Mouse (Mus musculus): ENCODE results near the gene Phf14. TPM values are rescaled to one million over a fixed set of nuclear protein-coding genes. Genes with fewer than 3 reads are reported as not detected.
A peak's percentile ranks its signal among the peaks of the same experiment; 100 is the strongest.
"Not testable (repeated sequence)": the region's sequence is repeated elsewhere in the genome, so short reads cannot be mapped to it uniquely, and the experiment has no call there.

Phf14 gene
- total and polyA plus RNA-seq, 2 experiments from 2014 or later, result 34.4 to 42.2 TPM

- DNase-seq (ENCODE audit: low spot score) (no peak), ATAC-seq (ENCODE audit: insufficient read depth, low read depth) (no peak)
- Histone ChIP-seq H3K4me3 (ENCODE audit: low read depth, low read length) (no peak overlapping the region), H3K9me3 (replicated peaks; ENCODE audit: control insufficient read depth, low read length) (no peaks in the 10 kb centered on the region), H3K4me2 (ENCODE audit: low read depth, low read length) (no peak overlapping the region; the same call in 1 of the 2 replicates), H3K27ac (ENCODE audit: low read depth) (0 out of 2 replicates have a peak overlapping the region, but pooled peaks have one; percentile 15), H3K4me1 (ENCODE audit: control insufficient read depth, insufficient read depth) (peaks cover 3% of the 10 kb centered on the region; the same call in 1 of the 2 replicates), H3K27me3 (ENCODE audit: control insufficient read depth, insufficient read depth, low read length) (no peaks in the 10 kb centered on the region), H3K36me3 (replicated peaks; ENCODE audit: control insufficient read depth, insufficient read depth, low read length) (no peaks in the 10 kb centered on the region), H3K9ac (replicated peaks; ENCODE audit: low read depth, low read length) (no peak overlapping the region)
- WGBS, result 38% methylated on average over 11 of the region's 11 CpGs
- no peak for TF ChIP-seq CTCF (IDR thresholded peaks at IDR 0.05; ENCODE audit: low read depth)
Observed at GRCm38 (mm10) chr6:12116926-12117818, 209.6 kb downstream of the Phf14 start.

- no peaks in the 10 kb centered on the region for H3K27me3 ChIP-seq (ENCODE audit: control insufficient read depth, insufficient read depth, low read length)
- H3K9ac ChIP-seq (replicated peaks; ENCODE audit: low read depth, low read length), result no peak overlapping the region
- H3K4me2 ChIP-seq (ENCODE audit: low read depth, low read length), result no peak overlapping the region
- no peak for DNase-seq (ENCODE audit: low spot score)
- H3K4me1 ChIP-seq (ENCODE audit: control insufficient read depth, insufficient read depth), result peaks cover 3% of the 10 kb centered on the region; the same call in 1 of the 2 replicates
- no peak for TF ChIP-seq EP300 (IDR thresholded peaks at IDR 0.05; ENCODE audit: low read depth)
- TF ChIP-seq CTCF (IDR thresholded peaks at IDR 0.05; ENCODE audit: low read depth), result no peak
- no peaks in the 10 kb centered on the region for H3K9me3 ChIP-seq (replicated peaks; ENCODE audit: control insufficient read depth, low read length)
- H3K36me3 ChIP-seq (replicated peaks; ENCODE audit: control insufficient read depth, insufficient read depth, low read length), result no peaks in the 10 kb centered on the region
- no peak overlapping the region for H3K27ac ChIP-seq (ENCODE audit: low read depth)
- WGBS, result 64% methylated on average over 9 of the region's 9 CpGs
- no peak overlapping the region for H3K4me3 ChIP-seq (ENCODE audit: low read depth, low read length)
- no peak for ATAC-seq (ENCODE audit: insufficient read depth, low read depth)
Observed at GRCm38 (mm10) chr6:12117819-12118570, 210.4 kb downstream of the Phf14 start.

DNA sequence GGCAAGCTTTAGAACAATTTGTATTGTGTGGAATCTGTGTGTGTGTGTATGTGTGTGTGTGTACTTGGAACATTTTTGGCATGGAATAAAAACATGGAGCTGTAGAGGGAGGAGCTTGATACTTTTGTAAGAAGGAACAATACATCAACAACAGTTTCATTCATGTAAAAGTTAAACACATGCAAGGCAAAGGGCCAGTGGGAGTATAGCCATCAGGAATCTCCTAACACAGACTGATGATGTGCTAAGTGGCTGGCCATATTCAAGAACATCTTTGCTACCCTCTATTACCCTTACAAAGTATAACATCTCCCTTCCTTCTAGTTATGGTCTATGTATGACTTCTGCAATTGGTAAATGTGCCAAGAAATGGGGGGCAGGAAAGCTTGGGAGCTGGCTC is 215.2 kb downstream of the Phf14 start:
- TF ChIP-seq CTCF (IDR thresholded peaks at IDR 0.05; ENCODE audit: low read depth), result no peak
- TF ChIP-seq EP300 (IDR thresholded peaks at IDR 0.05; ENCODE audit: low read depth), result no peak
- Histone ChIP-seq H3K4me2 (ENCODE audit: low read depth, low read length) (no peak overlapping the region), H3K9ac (replicated peaks; ENCODE audit: low read depth, low read length) (no peak overlapping the region), H3K36me3 (replicated peaks; ENCODE audit: control insufficient read depth, insufficient read depth, low read length) (no peaks in the 10 kb centered on the region), H3K9me3 (replicated peaks; ENCODE audit: control insufficient read depth, low read length) (no peaks in the 10 kb centered on the region), H3K27me3 (ENCODE audit: control insufficient read depth, insufficient read depth, low read length) (no peaks in the 10 kb centered on the region), H3K4me1 (ENCODE audit: control insufficient read depth, insufficient read depth) (no peaks in the 10 kb centered on the region), H3K27ac (ENCODE audit: low read depth) (no peak overlapping the region), H3K4me3 (ENCODE audit: low read depth, low read length) (no peak overlapping the region)
- ATAC-seq (ENCODE audit: insufficient read depth, low read depth), result no peak
- no peak for DNase-seq (ENCODE audit: low spot score)

GRCm38 (mm10) chr6:12125031-12125803 is 217.6 kb downstream of the Phf14 start:
- Histone ChIP-seq H3K9ac (replicated peaks; ENCODE audit: low read depth, low read length) (no peak overlapping the region), H3K4me2 (ENCODE audit: low read depth, low read length) (peak overlapping the region; percentile 18), H3K36me3 (replicated peaks; ENCODE audit: control insufficient read depth, insufficient read depth, low read length) (no peaks in the 10 kb centered on the region), H3K27ac (ENCODE audit: low read depth) (no peak overlapping the region), H3K27me3 (ENCODE audit: control insufficient read depth, insufficient read depth, low read length) (no peaks in the 10 kb centered on the region), H3K4me3 (ENCODE audit: low read depth, low read length) (peak overlapping the region; percentile 2; the same call in 1 of the 2 replicates), H3K9me3 (replicated peaks; ENCODE audit: control insufficient read depth, low read length) (no peaks in the 10 kb centered on the region), H3K4me1 (ENCODE audit: control insufficient read depth, insufficient read depth) (no peaks in the 10 kb centered on the region)
- WGBS, result 26% methylated on average over 17 of the region's 17 CpGs
- DNase-seq (ENCODE audit: low spot score) (peak; percentile 66), ATAC-seq (ENCODE audit: insufficient read depth, low read depth) (peak; percentile 77)
- TF ChIP-seq EP300 (IDR thresholded peaks at IDR 0.05; ENCODE audit: low read depth), result no peak
- TF ChIP-seq CTCF (IDR thresholded peaks at IDR 0.05; ENCODE audit: low read depth), result peak; percentile 76

DNA sequence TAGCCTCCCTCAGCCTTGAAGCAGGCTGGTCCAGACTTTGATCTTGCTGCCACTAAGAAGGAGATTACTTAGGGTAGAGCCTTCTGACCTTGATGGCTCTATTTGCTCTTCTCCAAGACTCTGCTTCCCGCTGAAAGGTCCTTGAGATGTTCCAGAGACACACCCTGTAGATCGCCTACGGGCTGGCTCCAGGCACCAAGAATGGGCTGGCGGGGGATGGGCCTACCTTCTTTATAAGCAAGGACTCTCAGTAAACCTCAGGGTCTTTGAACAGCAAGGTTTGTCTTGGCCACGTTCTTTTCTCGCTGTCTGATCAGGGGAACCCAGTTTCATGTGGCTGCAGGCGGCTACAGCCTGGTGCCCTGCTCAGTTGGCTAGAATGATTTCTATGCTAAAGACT is 219.0 kb downstream of the Phf14 start:
- WGBS, result 41% methylated on average over 7 of the region's 7 CpGs
- not testable (repeated sequence) for H3K36me3 ChIP-seq (replicated peaks; ENCODE audit: control insufficient read depth, insufficient read depth, low read length); H3K4me3 ChIP-seq (ENCODE audit: low read depth, low read length); H3K27me3 ChIP-seq (ENCODE audit: control insufficient read depth, insufficient read depth, low read length); H3K4me2 ChIP-seq (ENCODE audit: low read depth, low read length); H3K27ac ChIP-seq (ENCODE audit: low read depth); H3K9me3 ChIP-seq (replicated peaks; ENCODE audit: control insufficient read depth, low read length); DNase-seq (ENCODE audit: low spot score); ATAC-seq (ENCODE audit: insufficient read depth, low read depth); H3K4me1 ChIP-seq (ENCODE audit: control insufficient read depth, insufficient read depth); H3K9ac ChIP-seq (replicated peaks; ENCODE audit: low read depth, low read length)

Data from heart, postnatal 0 days (tissue).